Mouse (Mus musculus) adrenal gland, postnatal 36 days (tissue): Measurements from ENCODE around the gene Nudt9. TPM values are rescaled to one million over a fixed set of nuclear protein-coding genes. Genes with fewer than 3 reads are reported as not detected.
"Not testable (repeated sequence)": the region's sequence is repeated elsewhere in the genome, so short reads cannot be mapped to it uniquely, and the experiment has no call there.

Experiments used
- DNase-seq, 2 experiments: peaks; one replicate each; pipeline ENCODE4 v3.0.0; 2021; ENCODE audit warnings: mixed read lengths in 1 of 2
- long read RNA-seq, 2 experiments: library from polyadenylated mRNA; stranded (forward); transcript quantifications; one replicate each; pipeline ENCODE4 v2.0.0; 2021; ENCODE audit warnings: borderline sequencing depth in 2 of 2
- total RNA-seq, 2 experiments: library from RNA; stranded (reverse); gene quantifications; 2 replicates each; pipeline ENCODE4 v1.2.3; 2021

The Nudt9 gene
- 10 to 100 TPM; 58.6 to 67.5 TPM for total RNA-seq
- long read RNA-seq, experiment 1, transcript Nudt9-201 (8 exons, 1,488 nt), result major isoform, 104 of 131 reads
- long read RNA-seq, experiment 1, partial matches to known transcripts, result 6 of 131 reads
- long read RNA-seq, experiment 1, other reads (novel, unspliced or antisense), result 21 of 131 reads
- long read RNA-seq, experiment 2, transcript Nudt9-201 (8 exons, 1,488 nt), result major isoform, 44 of 51 reads
- long read RNA-seq, experiment 2, partial matches to known transcripts, result 1 of 51 reads
- long read RNA-seq, experiment 2, other reads (novel, unspliced or antisense), result 6 of 51 reads

DNA sequence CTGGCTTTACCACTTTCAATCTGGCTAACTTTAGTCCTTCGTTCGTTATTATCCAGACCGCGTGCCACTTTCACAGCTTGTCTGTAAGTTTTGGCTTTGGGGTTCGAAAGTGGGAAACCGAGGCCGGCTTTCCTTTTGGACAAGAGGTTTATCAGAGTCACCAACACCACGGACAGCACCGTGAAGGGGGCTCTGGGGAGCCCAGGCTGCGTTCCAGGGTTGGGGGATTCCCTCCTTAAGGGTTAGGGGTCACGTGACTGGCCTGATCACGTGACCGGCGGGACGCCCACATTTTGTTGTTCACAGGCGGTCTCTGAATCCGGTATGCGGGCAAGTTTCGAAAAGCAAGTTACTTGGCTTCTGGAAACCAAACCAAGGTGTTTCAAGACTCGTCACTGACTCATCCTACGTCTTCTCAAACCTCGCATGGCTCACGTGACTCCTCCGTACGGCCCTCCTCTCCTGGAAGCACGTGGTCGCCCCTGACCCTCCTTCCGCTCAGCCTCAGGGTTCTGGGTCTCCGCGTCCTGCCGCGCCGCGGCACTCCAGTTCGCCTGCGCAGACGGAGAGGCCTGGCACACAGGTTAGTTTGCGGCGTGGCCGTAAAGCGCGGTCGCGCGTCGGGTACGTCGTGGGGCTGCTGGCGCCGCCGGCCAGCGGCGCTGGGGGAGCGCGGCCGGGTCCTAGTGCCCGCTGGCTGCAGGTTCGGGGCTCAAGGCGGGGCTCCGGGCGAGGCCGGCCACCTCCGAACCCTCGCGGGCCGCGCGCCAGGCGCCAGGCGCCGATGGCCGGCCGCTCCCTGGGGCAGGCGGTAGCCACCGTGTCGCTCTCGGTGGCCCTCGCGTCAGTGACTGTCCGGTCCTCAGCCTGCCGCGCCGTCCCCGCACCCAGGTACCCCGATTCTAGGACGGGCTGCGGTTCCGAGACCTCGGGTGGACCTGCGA lies at the start of gene Nudt9:
Gene Nudt9, plus strand, starts transcription at position 51 of the 944 bp plus-strand sequence.
- DNase-seq, result peak; percentile 99

- DNase-seq, result peak; percentile 62 to 78
Measured at GRCm38 (mm10) chr5:103998739-103999138, 47.4 kb upstream of the Nudt9 start.

DNA sequence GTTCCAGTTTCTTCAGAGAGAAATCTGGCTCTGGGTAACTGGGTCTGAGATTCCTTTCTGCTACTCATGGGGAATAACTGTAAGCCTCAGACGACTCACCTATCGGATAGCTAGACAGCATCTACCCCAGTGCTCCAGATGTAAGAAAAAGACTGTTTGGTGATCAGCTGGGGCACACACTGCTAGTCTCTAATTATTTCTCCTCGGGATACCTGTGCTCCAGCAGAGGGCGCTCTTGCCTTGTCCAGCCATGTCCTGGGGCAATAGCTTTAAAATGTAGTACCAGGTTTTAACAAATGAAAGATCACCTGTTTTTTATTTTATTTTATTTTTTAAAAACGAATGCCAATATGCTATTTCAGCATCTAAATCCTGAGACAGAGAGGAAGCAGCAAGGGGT lies 46.4 kb upstream of the Nudt9 start:
- peak; percentile 88 to 91 for DNase-seq

- no peak for DNase-seq
Measured at GRCm38 (mm10) chr5:104002549-104003255, 43.4 kb upstream of the Nudt9 start.

DNA sequence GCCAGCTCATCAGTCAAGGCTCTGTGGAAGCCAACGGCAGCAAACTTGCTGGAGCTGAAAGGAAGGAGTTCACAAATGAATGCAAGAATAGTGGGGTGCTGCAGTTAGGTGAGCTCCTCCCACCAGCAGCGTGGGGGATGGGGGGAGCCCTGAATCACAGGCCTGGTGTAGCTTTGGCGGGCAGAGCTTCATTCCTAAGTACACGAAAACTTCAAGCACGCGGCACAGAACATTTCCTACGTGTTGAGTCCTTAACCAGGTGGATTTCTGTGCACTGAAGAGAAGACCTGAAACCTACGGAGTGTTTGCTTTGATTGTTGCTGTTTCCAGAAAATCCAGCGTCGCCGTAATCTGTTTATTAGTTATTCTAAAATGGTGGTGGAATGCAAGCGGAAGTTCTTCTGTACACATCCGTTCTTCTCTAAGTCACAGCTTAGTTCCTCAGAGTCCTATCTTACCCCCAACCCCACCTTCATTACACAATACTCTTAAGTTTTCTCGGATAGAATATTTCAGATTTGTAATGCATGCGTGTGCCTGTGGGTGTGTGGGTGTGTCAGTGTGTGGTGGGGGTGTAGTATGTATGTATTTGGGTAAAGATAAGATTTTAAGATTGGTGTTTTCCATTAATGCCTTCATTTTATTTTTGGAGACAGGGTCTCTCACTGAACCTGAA lies 42.7 kb upstream of the Nudt9 start:
- DNase-seq, result no peak

DNA sequence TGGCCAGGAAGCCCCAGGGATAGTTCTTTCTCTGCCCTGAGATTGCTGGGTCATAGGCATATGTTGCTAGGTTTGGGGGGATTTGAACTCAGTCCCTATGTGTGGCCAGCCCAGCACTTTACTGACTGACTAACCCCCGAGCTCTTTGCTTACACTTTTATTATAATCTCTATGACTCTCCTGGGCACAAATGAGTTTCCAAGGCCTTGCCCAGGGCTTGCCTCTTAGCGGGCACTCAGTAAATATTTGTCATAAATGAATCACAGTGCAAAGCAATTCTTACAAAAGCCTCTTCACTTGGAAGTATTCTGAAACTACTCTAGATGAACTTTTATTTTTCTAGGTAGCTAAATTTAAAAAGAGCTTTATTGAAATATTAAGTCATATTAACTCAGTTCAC lies 42.2 kb upstream of the Nudt9 start:
- DNase-seq, result peak in 1 of 2 experiments; percentile 13

GRCm38 (mm10) chr5:104006811-104007210 lies 39.3 kb upstream of the Nudt9 start:
- DNase-seq, result no peak

DNA sequence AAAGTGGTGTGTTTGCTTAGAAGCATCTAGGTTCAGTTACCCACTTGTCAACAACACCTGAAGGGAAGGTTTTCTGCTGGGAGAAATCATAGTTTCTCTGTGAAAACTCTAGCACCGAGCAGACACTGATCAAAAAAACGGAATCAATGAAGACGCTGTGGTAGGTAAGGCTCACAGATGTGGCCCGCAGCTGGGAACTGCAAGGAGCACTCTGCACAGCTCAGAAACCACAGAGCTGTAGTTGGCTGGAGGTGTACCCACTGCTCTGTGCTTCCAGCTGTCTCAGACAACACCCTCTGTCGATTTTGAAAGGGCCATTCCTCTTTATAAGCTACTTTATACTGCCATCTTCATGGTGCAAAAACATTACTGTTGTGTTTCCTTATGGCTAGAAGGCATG lies 38.3 kb upstream of the Nudt9 start:
- DNase-seq, result no peak

DNA sequence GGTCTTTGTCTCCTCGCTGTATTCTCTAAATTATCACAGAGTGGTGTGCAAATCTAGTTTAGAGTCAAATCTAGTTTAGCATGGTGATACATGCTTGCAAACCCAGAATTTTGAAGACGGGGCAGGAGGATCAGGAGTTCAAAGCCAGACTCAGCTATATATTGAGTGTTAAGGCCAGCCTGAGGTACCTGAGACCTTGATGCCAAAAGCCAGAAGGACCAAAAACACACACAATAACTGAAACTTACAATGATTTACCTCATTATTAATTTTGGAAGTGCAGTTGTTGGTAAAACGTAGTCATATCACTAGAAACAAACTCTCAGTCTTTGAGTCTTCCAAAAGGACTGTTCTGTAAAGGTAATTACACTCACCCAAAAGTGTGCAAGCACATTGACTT lies 36.7 kb upstream of the Nudt9 start:
- DNase-seq, result no peak

- DNase-seq, result no peak
Measured at GRCm38 (mm10) chr5:104010261-104010660, 35.8 kb upstream of the Nudt9 start.

DNA sequence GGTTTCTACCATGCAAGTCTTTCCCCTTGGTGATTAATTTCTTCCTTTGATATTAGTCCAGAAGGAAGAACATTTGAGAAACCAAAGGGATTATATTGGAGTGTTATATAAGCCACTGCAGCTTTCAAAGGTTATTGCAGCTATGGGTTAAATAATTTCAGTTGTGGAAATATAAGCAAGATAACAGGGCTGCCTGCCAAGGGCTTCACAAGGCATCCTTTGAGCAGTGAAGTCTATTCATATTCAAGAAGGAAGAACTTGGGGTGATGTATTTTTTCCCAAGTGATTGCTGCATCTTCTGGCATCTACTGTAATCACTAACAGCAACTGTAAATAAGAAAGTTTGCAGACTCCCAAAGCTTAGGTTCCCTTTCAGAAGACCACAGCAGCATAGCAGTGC lies 34.7 kb upstream of the Nudt9 start:
- DNase-seq, result no peak

DNA sequence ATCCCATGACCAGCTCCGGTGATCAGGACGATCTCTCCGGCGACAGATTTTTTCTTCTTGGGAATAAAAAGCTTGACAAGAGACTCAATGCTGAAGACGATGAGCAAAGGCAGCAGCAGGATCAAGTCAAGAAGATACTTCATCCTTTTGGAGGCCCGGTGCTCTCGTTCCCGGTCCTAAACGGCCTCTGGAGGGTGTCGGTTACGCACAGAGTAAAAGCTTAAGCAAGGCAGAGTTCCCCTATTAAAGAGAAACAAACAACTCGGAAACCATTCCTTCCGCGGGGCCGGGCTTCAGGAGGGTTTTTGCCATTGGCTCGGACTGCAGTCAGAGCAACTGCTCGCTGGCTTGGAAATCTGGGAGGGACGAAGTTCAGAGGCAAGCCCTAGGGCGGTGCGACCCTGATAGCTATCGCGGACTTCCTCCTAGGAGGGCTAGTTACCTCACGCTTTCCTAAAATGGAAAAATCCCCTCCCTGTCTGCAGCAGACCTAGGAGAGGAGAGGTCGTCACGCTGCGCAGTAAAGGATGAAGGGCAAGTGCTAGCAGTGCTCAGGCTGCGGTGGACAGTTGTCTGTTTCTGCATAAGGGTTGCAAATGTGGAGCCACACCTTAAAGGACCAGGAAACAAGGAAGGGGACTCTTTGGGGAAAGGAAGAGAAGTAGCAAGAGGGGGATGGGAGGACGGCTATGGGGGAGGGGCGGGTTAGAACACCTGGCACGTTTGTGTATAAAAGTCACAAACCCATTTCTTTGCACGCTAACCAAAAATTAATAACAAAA lies 24.3 kb upstream of the Nudt9 start, which contains the start of gene Hsd17b11:
Gene Hsd17b11, minus strand, starts transcription at position 323 of the 782 bp plus-strand sequence.
- DNase-seq, result peak; percentile 92 to 93

DNA sequence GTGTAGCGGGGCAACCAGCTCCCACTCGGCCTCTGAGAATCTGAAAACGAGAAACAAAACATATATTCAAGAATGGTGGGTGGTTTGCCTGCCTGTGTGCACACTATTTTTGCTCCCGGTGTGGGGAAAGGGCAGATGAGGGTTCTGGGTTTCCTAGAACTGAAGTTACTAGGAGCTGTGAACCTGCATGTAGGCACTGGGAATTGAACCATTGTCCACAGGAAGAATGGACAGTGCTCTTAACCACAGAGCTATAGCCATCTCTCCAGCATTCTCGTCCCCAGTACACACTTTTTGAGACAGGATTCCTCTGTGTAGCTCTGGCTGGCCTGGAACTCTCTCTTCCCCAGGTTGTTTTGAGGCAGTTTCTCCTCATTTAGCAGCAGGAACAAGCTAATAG lies 23.5 kb upstream of the Nudt9 start:
- DNase-seq, result no peak

- no peak for DNase-seq
Measured at GRCm38 (mm10) chr5:104023289-104024020, 22.7 kb upstream of the Nudt9 start.

DNA sequence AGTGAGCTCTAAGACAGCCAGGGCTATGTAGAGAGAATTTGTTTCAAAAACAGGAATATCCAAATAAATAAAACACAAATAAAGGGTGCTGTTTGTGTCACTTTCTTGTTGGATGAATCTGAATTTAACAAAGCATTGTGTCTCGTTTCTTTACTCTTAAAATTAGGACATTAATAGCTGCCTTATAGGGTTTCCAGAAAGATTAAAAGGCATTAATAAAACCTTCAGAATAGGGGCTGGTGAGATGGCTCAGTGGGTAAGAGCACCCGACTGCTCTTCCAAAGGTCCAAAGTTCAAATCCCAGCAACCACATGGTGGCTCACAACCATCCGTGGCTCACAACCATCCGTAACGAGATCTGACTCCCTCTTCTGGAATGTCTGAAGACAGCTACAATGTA lies 21.9 kb upstream of the Nudt9 start:
- DNase-seq, result not testable (repeated sequence)

DNA sequence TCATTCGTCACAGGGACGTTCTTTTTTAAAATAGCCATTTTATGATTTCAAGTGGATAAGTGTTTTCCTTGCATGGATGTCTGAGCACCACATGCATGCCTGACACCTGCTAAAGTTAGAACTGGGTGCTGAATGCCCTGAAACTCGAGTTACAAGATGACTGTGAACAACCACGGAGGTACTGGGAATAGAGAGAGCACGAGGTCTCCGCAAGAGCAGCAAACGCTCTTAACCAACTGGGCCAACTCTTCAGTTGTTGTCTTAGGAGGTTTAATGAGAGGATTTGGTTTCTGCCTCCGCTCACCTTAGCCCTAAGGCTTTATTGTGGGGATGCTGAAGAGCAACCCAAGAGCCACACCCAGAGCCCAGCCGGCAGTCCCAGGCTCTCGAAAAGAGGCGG lies 21.3 kb upstream of the Nudt9 start:
- no peak for DNase-seq

DNA sequence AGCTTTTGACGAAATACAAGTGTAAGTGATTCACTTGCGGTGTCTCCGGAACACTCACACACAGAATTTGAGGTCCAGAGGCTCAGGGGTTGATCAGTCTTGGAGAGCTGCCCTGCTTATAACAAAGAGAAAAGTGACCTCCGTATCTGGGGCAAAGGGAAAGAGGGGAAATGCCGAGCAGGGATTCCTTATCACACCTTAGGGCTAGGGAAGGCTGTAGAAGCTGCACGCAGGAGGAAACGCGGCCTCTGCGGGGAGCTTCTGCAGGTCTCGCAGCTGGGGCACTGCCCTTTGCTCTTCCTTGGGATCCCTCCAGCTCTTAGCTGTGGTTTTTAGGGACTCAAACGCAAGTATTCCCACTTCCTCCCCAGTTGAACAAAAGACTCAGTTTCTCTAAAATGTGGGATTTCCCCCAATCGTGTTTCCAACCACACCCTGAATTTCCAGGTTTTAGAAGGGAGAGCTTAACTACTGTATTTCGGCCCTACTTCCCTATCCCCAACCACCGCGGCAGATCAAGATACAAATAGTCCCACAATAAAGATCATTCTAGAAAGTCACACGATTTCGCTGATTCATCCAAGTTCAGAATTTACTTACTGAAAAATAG lies 20.8 kb upstream of the Nudt9 start:
- DNase-seq, result no peak

- no peak for DNase-seq
Measured at GRCm38 (mm10) chr5:104032434-104033097, 13.5 kb upstream of the Nudt9 start.

DNA sequence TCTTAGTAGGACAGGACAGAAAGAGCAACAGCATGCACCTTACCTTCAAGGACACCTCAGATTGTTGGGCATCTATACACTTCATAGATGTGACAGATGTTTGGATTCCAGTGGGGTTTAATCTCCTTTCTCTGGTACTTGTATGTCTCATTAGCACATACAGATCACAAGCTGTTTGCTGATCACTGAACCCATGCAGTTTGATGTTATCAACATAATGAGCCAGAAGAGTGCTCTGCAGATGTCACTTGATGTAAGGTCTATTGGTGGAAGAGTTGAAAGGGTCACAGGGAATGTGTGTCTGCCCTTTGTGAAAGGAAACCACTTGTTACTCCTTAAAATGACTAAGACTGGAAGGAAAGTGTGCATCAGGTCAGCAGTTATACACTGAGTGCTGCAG lies 11.0 kb upstream of the Nudt9 start:
- no peak for DNase-seq
